In genomic region chr17:32680404-32680803, GRCm38 (mm10) we compare ENCODE assay signal across 9 mouse cellular contexts. TPM values are rescaled to one million over a fixed set of nuclear protein-coding genes. Genes with fewer than 3 reads are reported as not detected.
DNase-seq lines count a peak whose midpoint lies in the region; ATAC-seq and TF ChIP-seq lines count a peak whose summit lies in the region.
"Had no signal": no experiment of that assay in that cellular context is flagged by ENCODE, and none has a peak within 500 bp of the region (broad histone marks: within the 10 kb centered on the region; RNA-seq: fewer than 3 reads in every experiment).

No protein-coding gene starts in this region.

- no peak overlapping the region for H3K4me3 ChIP-seq in layer of hippocampus, adult 2 months
- no peak overlapping the region for H3K4me3 ChIP-seq in G1E (ENCODE audit: low read depth, low read length)
- H3K4me3 ChIP-seq in limb, embryonic 14.5 days (replicated peaks; ENCODE audit: low read length), result no peak overlapping the region
- H3K4me3 ChIP-seq: neural tube, embryonic 12.5 days had no signal

- TF ChIP-seq POLR2A in limb, embryonic 14.5 days (IDR thresholded peaks at IDR 0.05; ENCODE audit: borderline replicate concordance, extremely low read depth, insufficient read depth, insufficient read length), result no peak

- H3K9me3 ChIP-seq in G1E (replicated peaks), result no peaks in the 10 kb centered on the region
- no peaks in the 10 kb centered on the region for H3K9me3 ChIP-seq in limb, embryonic 14.5 days (ENCODE audit: control insufficient read depth, low read length)
- H3K9me3 ChIP-seq: neural tube, embryonic 12.5 days had no signal

- H3K9ac ChIP-seq in limb, embryonic 14.5 days (ENCODE audit: low read depth, low read length, severe bottlenecking), result no peak overlapping the region
- H3K9ac ChIP-seq: neural tube, embryonic 12.5 days had no signal

- DNase-seq in layer of hippocampus, adult 2 months (ENCODE audit: low spot score in 2 of 2), result peak in 1 of 2 experiments; percentile 30
- DNase-seq in layer of hippocampus, postnatal 36 days, result no peak
- no peak for DNase-seq in G1E (ENCODE audit: low spot score)
- peak; percentile 42 to 62 for DNase-seq in adrenal gland, postnatal 36 days
- DNase-seq in limb, embryonic 14.5 days (ENCODE audit: low spot score), result peak; percentile 17
- peak; percentile 27 to 65 for DNase-seq in spleen, postnatal 10 days (ENCODE audit: low spot score in 2 of 2)

- no peak overlapping the region for H3K4me2 ChIP-seq in limb, embryonic 14.5 days (replicated peaks; ENCODE audit: low read depth, low read length, severe bottlenecking)
- H3K4me2 ChIP-seq: neural tube, embryonic 12.5 days had no signal

- no peaks in the 10 kb centered on the region for H3K4me1 ChIP-seq in G1E (ENCODE audit: insufficient read depth, low read depth, low read length)
- no peaks in the 10 kb centered on the region for H3K4me1 ChIP-seq in limb, embryonic 14.5 days (ENCODE audit: control insufficient read depth, insufficient read depth, low read length)

- ATAC-seq in G1E (ENCODE audit: extremely low read depth, insufficient number of reproducible peaks, low FRiP score, poor library complexity, severe bottlenecking), result no peak
- ATAC-seq in granulocyte monocyte progenitor cell, adult 5-6 weeks (replicated peaks; ENCODE audit: poor library complexity, severe bottlenecking), result peak; percentile 37; the same call in 1 of the 2 replicates
- ATAC-seq in limb, embryonic 14.5 days (ENCODE audit: low FRiP score, low read depth), result no peak

- no peak overlapping the region for H3K27ac ChIP-seq in layer of hippocampus, adult 2 months
- no peak overlapping the region for H3K27ac ChIP-seq in limb, embryonic 14.5 days (replicated peaks; ENCODE audit: low read depth, low read length)
- H3K27ac ChIP-seq: neural tube, embryonic 12.5 days had no signal

- H3K36me3 ChIP-seq in G1E (replicated peaks), result no peaks in the 10 kb centered on the region
- no peaks in the 10 kb centered on the region for H3K36me3 ChIP-seq in limb, embryonic 14.5 days (ENCODE audit: control insufficient read depth, insufficient read depth, low read length)
- H3K36me3 ChIP-seq: neural tube, embryonic 12.5 days had no signal

- TF ChIP-seq CTCF in layer of hippocampus, adult 2 months (conservative IDR thresholded peaks at IDR 0.05), result peak; percentile 84
- TF ChIP-seq CTCF in G1E (IDR thresholded peaks at IDR 0.05; ENCODE audit: low read depth, low read length), result peak; percentile 52

- H3K27me3 ChIP-seq in G1E (ENCODE audit: insufficient read depth, low read length), result no peaks in the 10 kb centered on the region; the same call in 1 of the 2 replicates
- no peaks in the 10 kb centered on the region for H3K27me3 ChIP-seq in limb, embryonic 14.5 days (ENCODE audit: control insufficient read depth, insufficient read depth, low read length)
- H3K27me3 ChIP-seq: neural tube, embryonic 12.5 days had no signal

- 17% methylated on average over 2 of the region's 2 CpGs for WGBS in limb, embryonic 14.5 days

RNA-seq across cellular contexts. Expression of gene Cyp4f15, which starts 5.0 kb away (rescaled TPM):
- 10 to 100 TPM; 16.7 to 20.7 TPM for total RNA-seq in layer of hippocampus, adult 2 months (2021)
- total RNA-seq in layer of hippocampus, postnatal 36 days (2021), result 10 to 100 TPM; 16.7 to 20.8 TPM
- total RNA-seq in G1E (2014; fragmentation: Nextera tagmentation), result not detected in 2 replicates
- 0.06 TPM in 1 of 2 replicates, not detected in the other for total RNA-seq in G1E (2017)
- not detected in 2 replicates for polyA plus RNA-seq in G1E (2012)
- 1 to 10 TPM; 1.3 to 4.0 TPM for total RNA-seq in adrenal gland, postnatal 36 days (2021)
- total RNA-seq in granulocyte monocyte progenitor cell, adult 5-6 weeks (2014; fragmentation: Nextera tagmentation), result not detected in 2 replicates
- not detected in 2 replicates for total RNA-seq in granulocyte monocyte progenitor cell, adult 5-6 weeks (2017)
- polyA plus RNA-seq in limb, embryonic 14.5 days (2012; rRNA removed), result 0.10 and 0.29 TPM in 2 replicates
- 0.40 TPM in 1 of 2 replicates, not detected in the other for polyA plus RNA-seq in limb, embryonic 14.5 days (2014; fragmentation: Nextera tagmentation; extraction: Ambion mirVana)
- polyA plus RNA-seq: heart, embryonic 14.5 days had no signal

RNA-seq across cellular contexts. Expression of gene Cyp4f40, which starts 21.7 kb away (rescaled TPM):
- total RNA-seq in layer of hippocampus, adult 2 months (2021), result not detected
- not detected for total RNA-seq in layer of hippocampus, postnatal 36 days (2021)
- not detected in 2 replicates for total RNA-seq in G1E (2014; fragmentation: Nextera tagmentation)
- total RNA-seq in G1E (2017), result 0.05 TPM in 1 of 2 replicates, not detected in the other
- not detected in 2 replicates for polyA plus RNA-seq in G1E (2012)
- not detected for total RNA-seq in adrenal gland, postnatal 36 days (2021)
- total RNA-seq in granulocyte monocyte progenitor cell, adult 5-6 weeks (2014; fragmentation: Nextera tagmentation), result not detected in 2 replicates
- total RNA-seq in granulocyte monocyte progenitor cell, adult 5-6 weeks (2017), result not detected in 2 replicates
- not detected in 2 replicates for polyA plus RNA-seq in limb, embryonic 14.5 days (2012; rRNA removed)
- polyA plus RNA-seq in limb, embryonic 14.5 days (2014; fragmentation: Nextera tagmentation; extraction: Ambion mirVana), result not detected in 2 replicates
- polyA plus RNA-seq: heart, embryonic 14.5 days; neural tube, embryonic 12.5 days had no signal

RNA-seq across cellular contexts. Expression of gene Cyp4f37, which starts 59.3 kb away (rescaled TPM):
- total RNA-seq in layer of hippocampus, adult 2 months (2021), result not detected
- total RNA-seq in layer of hippocampus, postnatal 36 days (2021), result not detected
- total RNA-seq in G1E (2014; fragmentation: Nextera tagmentation) (not detected in 2 replicates), G1E (2017) (0.05 and 0.06 TPM in 2 replicates)
- not detected in 2 replicates for polyA plus RNA-seq in G1E (2012)
- total RNA-seq in adrenal gland, postnatal 36 days (2021), result not detected
- total RNA-seq in granulocyte monocyte progenitor cell, adult 5-6 weeks (2014; fragmentation: Nextera tagmentation), result not detected in 2 replicates
- not detected in 2 replicates for total RNA-seq in granulocyte monocyte progenitor cell, adult 5-6 weeks (2017)
- not detected in 2 replicates for polyA plus RNA-seq in limb, embryonic 14.5 days (2012; rRNA removed)
- not detected in 2 replicates for polyA plus RNA-seq in limb, embryonic 14.5 days (2014; fragmentation: Nextera tagmentation; extraction: Ambion mirVana)
- polyA plus RNA-seq: heart, embryonic 14.5 days; neural tube, embryonic 12.5 days had no signal

Comparison
In these comparisons a context has a peak if more than half of its experiments do, and no peak if none do; other contexts are left out.
1. DNase-seq: peak in adrenal gland, postnatal 36 days (2 of 2), limb, embryonic 14.5 days (single experiment) and spleen, postnatal 10 days (2 of 2); none in layer of hippocampus, postnatal 36 days (0 of 2) and G1E (single experiment).